Mouse (Mus musculus): Measurements from ENCODE around the gene Leo1. TPM values are rescaled to one million over a fixed set of nuclear protein-coding genes. Genes with fewer than 3 reads are reported as not detected.

The Leo1 gene
- total RNA-seq (2023): 16.2 to 19.9 TPM (median 18.1 TPM) in 4 replicates

GRCm38 (mm10) chr9:75440796-75441666 is at the start of gene Leo1:
Gene Leo1, plus strand, starts transcription at chr9:75441524.

GRCm38 (mm10) chr9:75409852-75410378 is 31.4 kb upstream of the Leo1 start, which contains the start of gene Mapk6:
Gene Mapk6, minus strand, starts transcription at chr9:75410005.

Other genes starting within 250 kb of the Leo1 start
- 0.43 to 0.73 TPM (median 0.55 TPM) in 4 replicates for gene Myo5c, start 209.5 kb upstream of the Leo1 start, total RNA-seq (2023)
- 1.5 to 1.6 TPM in 2 of 4 replicates, not detected in the others for gene Gnb5, start 135.2 kb upstream of the Leo1 start, total RNA-seq (2023)
- not detected in 4 replicates for gene Bcl2l10, start 93.8 kb upstream of the Leo1 start, total RNA-seq (2023)
- 91.8 to 126 TPM (median 107 TPM) in 4 replicates for gene Mapk6, start 31.5 kb upstream of the Leo1 start, total RNA-seq (2023)
- 192 to 215 TPM (median 202 TPM) in 4 replicates for gene Tmod3, start 118.1 kb downstream of the Leo1 start, total RNA-seq (2023)
- gene Tmod2, start 169.8 kb downstream of the Leo1 start, total RNA-seq (2023): 1.3 to 3.3 TPM (median 2.3 TPM) in 4 replicates
- 1.3 to 2.7 TPM (median 2.3 TPM) in 4 replicates for gene Lysmd2, start 184.2 kb downstream of the Leo1 start, total RNA-seq (2023)
- gene Scg3, start 242.5 kb downstream of the Leo1 start, total RNA-seq (2023): not detected in 4 replicates

Measured in B cell, adult 62 days (primary cell).